Mouse (Mus musculus) heart, embryonic 14.5 days (tissue): ENCODE data around the gene Abca8b. TPM values are rescaled to one million over a fixed set of nuclear protein-coding genes. Genes with fewer than 3 reads are reported as not detected.

Experiments used
- ATAC-seq: fragments of 200-750 bp; cut with Nextera tagmentation; 2 replicates; pipeline ENCODE4 v1.8.0; 2017; ENCODE audit warnings: low read depth, moderate TSS enrichment; ENCODE audit not compliant: insufficient number of reproducible peaks, insufficient read depth, low FRiP score
- H3K27ac ChIP-seq, 2 experiments: fragments of 200-500 bp in 1 of 2; fragments of 300-500 bp in 1 of 2; sonication (generic) in 1 of 2; replicated peaks in 1 of 2; 2 replicates each; pipeline ENCODE4 v1.5.1; 2012 to 2014; ENCODE audit warnings: low read depth in 2 of 2, low read length in 2 of 2, control low read depth in 1 of 2, mild to moderate bottlenecking in 1 of 2, mixed read lengths in 1 of 2; ENCODE audit not compliant: control insufficient read depth in 1 of 2, insufficient read depth in 1 of 2
- H3K27me3 ChIP-seq: fragments of 300-500 bp; sonication (generic); 2 replicates; pipeline ENCODE4 v1.6.1; 2014; ENCODE audit warnings: mild to moderate bottlenecking, low read length, control low read depth; ENCODE audit not compliant: control insufficient read depth, insufficient read depth
- H3K36me3 ChIP-seq: fragments of 300-500 bp; sonication (generic); 2 replicates; pipeline ENCODE4 v1.6.1; 2014; ENCODE audit warnings: mild to moderate bottlenecking, control low read depth, low read length, mixed read lengths; ENCODE audit not compliant: control insufficient read depth, insufficient read depth
- H3K4me1 ChIP-seq, 2 experiments: fragments of 200-500 bp in 1 of 2; fragments of 300-500 bp in 1 of 2; sonication (generic) in 1 of 2; 2 replicates each; pipeline ENCODE4 v1.6.1; 2012 to 2014; ENCODE audit warnings: low read length in 2 of 2, control low read depth in 1 of 2, mixed read lengths in 1 of 2; ENCODE audit not compliant: control insufficient read depth in 2 of 2, insufficient read depth in 2 of 2
- H3K4me2 ChIP-seq: fragments of 300-500 bp; sonication (generic); 2 replicates; pipeline ENCODE4 v1.6.1; 2014; ENCODE audit warnings: mild to moderate bottlenecking, low read length
- H3K4me3 ChIP-seq, 2 experiments: fragments of 200-500 bp in 1 of 2; fragments of 300-500 bp in 1 of 2; sonication (generic) in 1 of 2; 2 replicates each; pipeline ENCODE4 v1.5.1; 2012 to 2014; ENCODE audit warnings: low read length in 2 of 2, mild to moderate bottlenecking in 2 of 2, control low read depth in 1 of 2, low read depth in 1 of 2, moderate library complexity in 1 of 2; ENCODE audit not compliant: control insufficient read depth in 1 of 2, insufficient read depth in 1 of 2
- H3K9ac ChIP-seq: fragments of 300-500 bp; sonication (generic); 2 replicates; pipeline ENCODE4 v1.6.1; 2014; ENCODE audit warnings: mild to moderate bottlenecking, low read length
- H3K9me3 ChIP-seq: fragments of 300-500 bp; sonication (generic); 2 replicates; pipeline ENCODE4 v1.6.1; 2016; ENCODE audit warnings: low read length, control low read depth; ENCODE audit not compliant: control insufficient read depth
- WGBS: fragments of 180-500 bp; shearing (Covaris S2); extraction: QIAGEN DNeasy Blood & Tissue Kit; methylation state at CpG from one replicate; pipeline ENCODE4 v1.1.7; 2014; 5-methylcytosine and 5-hydroxymethylcytosine counted together
- polyA plus RNA-seq: library from polyadenylated mRNA; unstranded; fragments of >200 nt; fragmentation: Nextera tagmentation; extraction: Ambion mirVana; gene quantifications from 2 replicates; pipeline ENCODE4 v1.2.1, GENCODE M21; 2014

Gene Abca8b
- polyA plus RNA-seq, 1 experiment from 2014 or later: 0.96 TPM

DNA sequence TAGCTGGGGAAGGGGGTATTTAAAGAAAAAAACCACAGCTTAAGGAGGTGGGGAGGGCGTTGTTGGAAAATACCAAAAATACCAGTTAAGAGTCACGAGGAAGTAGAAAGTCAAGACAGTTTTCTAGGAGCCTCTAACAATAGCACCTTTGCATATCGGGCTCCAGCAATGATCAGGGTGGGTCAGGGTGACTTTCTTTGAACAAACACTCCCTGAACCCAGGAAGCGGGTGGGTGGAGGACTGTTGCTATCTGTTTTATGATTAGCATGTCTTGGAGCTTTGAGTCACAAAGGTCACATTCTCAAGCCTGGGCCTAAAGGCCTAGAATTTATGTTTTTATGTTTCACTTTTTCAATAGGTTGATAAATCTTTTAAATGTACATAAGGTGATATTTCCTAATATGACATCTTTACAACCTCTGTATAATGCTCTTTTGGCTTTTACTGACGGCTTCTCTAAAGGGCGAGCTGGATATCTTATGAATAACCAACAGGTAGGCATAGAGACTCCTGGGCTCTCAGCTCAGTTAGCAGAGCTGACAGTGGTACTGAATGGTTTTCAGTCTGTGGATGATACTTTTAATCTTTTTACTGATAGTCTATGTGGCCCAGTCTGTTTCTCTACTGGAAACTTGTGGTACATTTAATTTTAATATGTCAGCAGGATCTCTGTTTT lies 96.7 kb downstream of the Abca8b start:
- no peak overlapping the region for H3K27ac ChIP-seq
- H3K27me3 ChIP-seq: no peaks in the 10 kb centered on the region
- no peak overlapping the region for H3K9ac ChIP-seq
- H3K4me1 ChIP-seq: no peaks in the 10 kb centered on the region
- no peak for ATAC-seq
- H3K36me3 ChIP-seq: no peaks in the 10 kb centered on the region
- WGBS: 84% methylated on average over 6 of the region's 6 CpGs
- no peak overlapping the region for H3K4me3 ChIP-seq
- no peaks in the 10 kb centered on the region for H3K9me3 ChIP-seq
- H3K4me2 ChIP-seq: no peak overlapping the region

GRCm38 (mm10) chr11:109895952-109896530 lies 99.6 kb downstream of the Abca8b start:
- H3K4me1 ChIP-seq: no peaks in the 10 kb centered on the region
- H3K9me3 ChIP-seq: no peaks in the 10 kb centered on the region
- H3K4me2 ChIP-seq: no peak overlapping the region
- WGBS: 66% methylated on average over 6 of the region's 6 CpGs
- no peak overlapping the region for H3K4me3 ChIP-seq
- no peak overlapping the region for H3K27ac ChIP-seq
- H3K27me3 ChIP-seq: no peaks in the 10 kb centered on the region
- H3K36me3 ChIP-seq: no peaks in the 10 kb centered on the region
- ATAC-seq: no peak
- H3K9ac ChIP-seq: no peak overlapping the region

DNA sequence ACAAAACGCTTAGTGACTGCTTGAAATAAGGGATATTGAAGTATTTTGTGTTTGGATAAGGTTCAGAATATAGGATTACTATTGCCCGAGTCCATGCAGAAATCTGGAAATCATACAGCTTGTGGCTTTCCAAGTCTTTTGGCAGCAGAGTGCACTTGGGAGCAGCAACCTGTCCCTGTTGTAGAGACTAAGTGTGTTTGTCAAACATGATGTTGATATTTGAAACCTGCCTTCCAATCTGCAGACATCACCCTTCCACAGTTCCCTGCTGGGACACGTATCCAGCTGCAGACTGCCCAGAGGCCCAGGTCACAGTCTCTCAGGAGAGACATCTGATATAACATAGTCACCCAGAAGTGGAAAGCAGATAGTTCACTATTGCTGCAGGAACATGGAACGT lies 100.1 kb downstream of the Abca8b start:
- ATAC-seq: no peak
- no peaks in the 10 kb centered on the region for H3K36me3 ChIP-seq
- H3K27ac ChIP-seq: no peak overlapping the region
- no peak overlapping the region for H3K4me2 ChIP-seq
- no peak overlapping the region for H3K9ac ChIP-seq
- H3K9me3 ChIP-seq: no peaks in the 10 kb centered on the region
- H3K4me1 ChIP-seq: no peaks in the 10 kb centered on the region
- H3K4me3 ChIP-seq: no peak overlapping the region
- H3K27me3 ChIP-seq: no peaks in the 10 kb centered on the region
- WGBS: 64% methylated on average over 4 of the region's 4 CpGs

DNA sequence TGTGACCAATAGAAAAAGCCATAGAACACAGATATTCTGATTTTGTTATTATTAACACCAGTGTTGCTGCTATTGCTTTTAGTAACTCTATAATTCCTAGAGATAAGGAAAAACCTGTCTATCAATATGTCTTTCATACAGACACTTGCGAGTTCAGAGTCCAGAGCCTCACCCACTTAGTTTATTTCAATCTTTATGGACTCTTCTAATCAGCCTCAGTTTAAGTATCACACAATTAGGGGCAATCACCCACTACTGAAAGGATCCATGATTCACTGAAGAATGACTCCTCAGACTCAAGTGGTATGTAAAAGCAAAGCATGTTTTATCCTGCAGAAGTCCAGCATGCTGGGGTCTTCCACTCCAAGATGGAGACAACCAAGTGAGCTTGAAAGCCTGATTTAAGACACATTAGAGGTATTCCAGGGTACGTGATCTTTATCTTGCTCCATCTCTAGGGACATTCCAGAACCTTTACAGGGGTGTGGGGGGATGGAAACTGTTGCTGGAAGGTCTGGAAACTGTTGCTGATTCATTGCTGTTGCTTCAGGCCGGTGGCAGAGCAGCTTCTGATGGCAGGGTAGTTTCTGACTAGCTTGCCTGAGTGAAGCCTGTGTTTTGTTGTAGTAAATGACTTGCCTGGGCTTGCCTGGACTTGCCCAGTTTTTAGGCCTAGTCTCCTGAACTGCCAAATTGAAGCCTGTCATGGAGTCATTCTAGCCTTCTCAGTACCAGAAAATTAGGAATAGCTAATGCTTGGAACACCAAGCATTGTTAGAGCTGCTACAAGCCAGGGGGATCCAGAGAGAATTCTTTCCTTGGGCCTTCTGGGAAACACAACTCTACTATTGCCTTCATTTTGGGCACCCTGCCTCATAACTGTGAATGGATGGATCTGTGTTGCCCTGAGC lies 101.5 kb downstream of the Abca8b start:
- no peak overlapping the region for H3K4me2 ChIP-seq
- WGBS: 74% methylated on average over 3 of the region's 3 CpGs
- no peaks in the 10 kb centered on the region for H3K4me1 ChIP-seq
- no peaks in the 10 kb centered on the region for H3K9me3 ChIP-seq
- H3K27ac ChIP-seq: no peak overlapping the region
- H3K27me3 ChIP-seq: no peaks in the 10 kb centered on the region
- no peak overlapping the region for H3K9ac ChIP-seq
- no peak overlapping the region for H3K4me3 ChIP-seq
- H3K36me3 ChIP-seq: no peaks in the 10 kb centered on the region
- no peak for ATAC-seq

- Histone ChIP-seq H3K27me3 (no peaks in the 10 kb centered on the region), H3K4me3 (no peak overlapping the region), H3K27ac (no peak overlapping the region), H3K9me3 (no peaks in the 10 kb centered on the region; the same call in 1 of the 2 replicates), H3K36me3 (no peaks in the 10 kb centered on the region), H3K4me1 (no peaks in the 10 kb centered on the region), H3K9ac (no peak overlapping the region), H3K4me2 (no peak overlapping the region)
- ATAC-seq: no peak
- 72% methylated on average over 4 of the region's 4 CpGs for WGBS
These were observed 103.7 kb downstream of the Abca8b start for GRCm38 (mm10) chr11:109891989-109892386.

DNA sequence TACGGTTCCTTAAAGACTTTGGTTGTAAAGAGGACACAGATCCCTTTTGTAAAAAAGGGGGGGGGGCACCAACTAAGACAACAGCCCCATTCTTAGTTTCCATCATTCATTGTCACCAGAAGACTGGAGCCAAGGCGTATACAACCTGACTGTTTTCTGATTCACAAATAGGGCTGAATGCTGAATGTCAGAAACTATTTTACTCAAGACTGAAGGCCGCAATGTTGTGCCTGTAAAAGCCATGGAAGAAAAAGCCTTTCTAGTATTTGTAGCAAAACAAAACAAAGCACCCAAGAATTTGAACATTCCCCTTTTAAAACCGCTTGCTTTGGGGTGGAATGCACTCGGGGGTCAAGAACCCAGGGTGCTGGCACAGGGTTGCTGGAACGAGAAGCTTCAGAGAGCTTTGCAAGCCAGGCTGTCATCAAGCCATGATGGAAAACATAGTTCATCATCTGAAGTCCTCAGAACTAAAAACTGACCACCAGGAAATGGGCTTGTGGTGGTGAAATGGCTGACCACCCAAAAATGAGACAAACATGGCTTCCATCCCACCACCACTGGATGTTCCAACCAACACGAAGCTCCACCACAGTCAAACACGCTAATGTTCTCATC lies 104.2 kb downstream of the Abca8b start:
- no peaks in the 10 kb centered on the region for H3K36me3 ChIP-seq
- H3K27me3 ChIP-seq: no peaks in the 10 kb centered on the region
- H3K9ac ChIP-seq: no peak overlapping the region
- no peak overlapping the region for H3K4me3 ChIP-seq
- H3K4me2 ChIP-seq: no peak overlapping the region
- H3K27ac ChIP-seq: no peak overlapping the region
- no peaks in the 10 kb centered on the region for H3K4me1 ChIP-seq
- no peak for ATAC-seq
- H3K9me3 ChIP-seq: no peaks in the 10 kb centered on the region; the same call in 1 of the 2 replicates
- 76% methylated on average over 8 of the region's 8 CpGs for WGBS

GRCm38 (mm10) chr11:109889595-109889994 lies 106.0 kb downstream of the Abca8b start:
- H3K9ac ChIP-seq: no peak overlapping the region
- H3K4me1 ChIP-seq: no peaks in the 10 kb centered on the region
- WGBS: 76% methylated on average over 4 of the region's 4 CpGs
- H3K9me3 ChIP-seq: no peaks in the 10 kb centered on the region; the same call in 1 of the 2 replicates
- H3K4me3 ChIP-seq: no peak overlapping the region
- no peak for ATAC-seq
- no peaks in the 10 kb centered on the region for H3K36me3 ChIP-seq
- no peak overlapping the region for H3K27ac ChIP-seq
- no peaks in the 10 kb centered on the region for H3K27me3 ChIP-seq
- no peak overlapping the region for H3K4me2 ChIP-seq
